Mouse (Mus musculus) 3134 (cell line): Measurements from ENCODE around the gene Ttll12.
A peak's percentile ranks its signal among the peaks of the same experiment; 100 is the strongest.

ENCODE experiments used
- DNase-seq: peaks from one replicate; pipeline ENCODE4 v3.0.0-alpha.2; 2011; ENCODE audit warnings: low spot score; ENCODE audit not compliant: insufficient read length; ENCODE audit errors: extremely low read depth

Ttll12 gene

GRCm38 (mm10) chr15:83594513-83595363 is at the start of gene Ttll12:
Gene Ttll12, minus strand, starts transcription at chr15:83595157.
- peak; percentile 99 for DNase-seq

GRCm38 (mm10) chr15:83642518-83642917 is 47.6 kb upstream of the Ttll12 start:
- DNase-seq, result no peak

GRCm38 (mm10) chr15:83640208-83640607 is 45.3 kb upstream of the Ttll12 start:
- no peak for DNase-seq

- DNase-seq, result no peak
Measured at GRCm38 (mm10) chr15:83639160-83639559, 44.2 kb upstream of the Ttll12 start.

GRCm38 (mm10) chr15:83638196-83638899 is 43.4 kb upstream of the Ttll12 start:
- no peak for DNase-seq

- no peak for DNase-seq
Measured at GRCm38 (mm10) chr15:83636759-83637158, 41.8 kb upstream of the Ttll12 start.

- no peak for DNase-seq
Measured at GRCm38 (mm10) chr15:83635251-83635650, 40.3 kb upstream of the Ttll12 start.

- no peak for DNase-seq
Measured at GRCm38 (mm10) chr15:83634076-83634475, 39.1 kb upstream of the Ttll12 start.

GRCm38 (mm10) chr15:83631071-83631470 is 36.1 kb upstream of the Ttll12 start:
- DNase-seq, result no peak

GRCm38 (mm10) chr15:83629716-83630115 is 34.8 kb upstream of the Ttll12 start:
- no peak for DNase-seq

- DNase-seq, result no peak
Measured at GRCm38 (mm10) chr15:83626142-83626645, 31.2 kb upstream of the Ttll12 start.

- no peak for DNase-seq
Measured at GRCm38 (mm10) chr15:83615245-83615644, 20.3 kb upstream of the Ttll12 start.

GRCm38 (mm10) chr15:83607115-83607802 is 12.3 kb upstream of the Ttll12 start:
- peak; percentile 46 for DNase-seq

GRCm38 (mm10) chr15:83606700-83607099 is 11.7 kb upstream of the Ttll12 start:
- no peak for DNase-seq

- no peak for DNase-seq
Measured at GRCm38 (mm10) chr15:83606216-83606615, 11.3 kb upstream of the Ttll12 start.

GRCm38 (mm10) chr15:83603426-83603825 is 8.5 kb upstream of the Ttll12 start:
- DNase-seq, result no peak

GRCm38 (mm10) chr15:83603046-83603396 is 8.1 kb upstream of the Ttll12 start:
- no peak for DNase-seq

- peak; percentile 34 for DNase-seq
Measured at GRCm38 (mm10) chr15:83602372-83603045, 7.6 kb upstream of the Ttll12 start.

GRCm38 (mm10) chr15:83601185-83601584 is 6.2 kb upstream of the Ttll12 start:
- DNase-seq, result no peak

GRCm38 (mm10) chr15:83596833-83597232 is 1.9 kb upstream of the Ttll12 start:
- DNase-seq, result no peak

- no peak for DNase-seq
Measured at GRCm38 (mm10) chr15:83595364-83595711, 381 bp upstream of the Ttll12 start.
